Mouse (Mus musculus) left cerebral cortex, adult 9 months (tissue): ENCODE results near the gene Bmpr2.

Experiments used
- DNase-seq, 2 experiments: peaks; one replicate each; pipeline ENCODE4 v3.0.0; 2022; ENCODE audit warnings: low spot score in 2 of 2

Bmpr2 gene

DNA sequence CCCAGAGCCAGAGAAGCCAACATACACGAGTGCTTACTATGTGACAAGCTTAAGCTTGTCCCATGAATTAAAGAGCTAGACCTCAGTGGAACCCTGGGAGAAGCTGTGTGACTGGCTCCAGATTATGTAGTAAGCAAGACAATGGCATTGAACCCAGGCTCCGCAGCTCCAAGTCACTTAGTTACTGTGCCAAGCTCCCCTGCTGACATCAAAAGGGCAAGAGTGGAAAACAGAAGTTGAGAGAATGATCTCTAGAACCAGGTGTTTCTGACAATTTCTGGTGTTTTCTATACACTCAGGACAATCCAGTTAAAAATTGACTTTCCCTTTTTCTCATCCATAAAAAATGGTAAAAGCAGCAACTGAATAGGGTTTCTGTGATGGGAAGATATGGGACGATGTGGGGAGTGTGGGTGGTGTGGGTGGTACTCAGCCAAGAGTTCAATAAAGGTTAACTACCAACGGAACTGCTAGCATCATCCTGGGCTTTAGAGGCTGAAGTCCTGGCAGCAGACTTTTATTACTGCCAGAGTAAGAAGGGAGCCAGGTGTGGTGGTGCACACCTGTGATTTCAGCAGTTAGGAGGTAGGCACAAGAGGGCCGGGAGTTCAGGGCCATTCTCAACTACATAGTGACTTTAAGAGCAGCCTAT lies 134.1 kb downstream of the Bmpr2 start:
- DNase-seq: no peak

DNA sequence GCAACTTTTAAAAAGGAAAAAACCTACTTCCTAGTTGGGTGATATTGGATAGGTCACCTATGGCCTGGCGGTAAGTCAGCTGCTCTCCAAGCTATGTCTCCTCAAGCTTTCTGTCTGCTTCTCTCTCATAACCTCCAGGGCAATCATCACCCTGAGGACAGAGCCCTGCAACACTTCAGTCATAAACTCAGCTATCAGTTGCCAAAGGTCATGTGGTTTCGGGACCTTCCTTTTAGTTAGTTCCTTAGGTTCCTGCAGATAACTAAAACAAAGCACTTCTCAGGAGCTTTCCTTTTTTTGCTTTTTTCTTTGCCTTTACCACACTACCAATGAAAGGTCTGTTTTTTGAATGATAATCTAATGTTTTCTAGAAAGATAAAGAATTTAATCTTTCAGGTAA lies 136.5 kb downstream of the Bmpr2 start:
- no peak for DNase-seq

DNA sequence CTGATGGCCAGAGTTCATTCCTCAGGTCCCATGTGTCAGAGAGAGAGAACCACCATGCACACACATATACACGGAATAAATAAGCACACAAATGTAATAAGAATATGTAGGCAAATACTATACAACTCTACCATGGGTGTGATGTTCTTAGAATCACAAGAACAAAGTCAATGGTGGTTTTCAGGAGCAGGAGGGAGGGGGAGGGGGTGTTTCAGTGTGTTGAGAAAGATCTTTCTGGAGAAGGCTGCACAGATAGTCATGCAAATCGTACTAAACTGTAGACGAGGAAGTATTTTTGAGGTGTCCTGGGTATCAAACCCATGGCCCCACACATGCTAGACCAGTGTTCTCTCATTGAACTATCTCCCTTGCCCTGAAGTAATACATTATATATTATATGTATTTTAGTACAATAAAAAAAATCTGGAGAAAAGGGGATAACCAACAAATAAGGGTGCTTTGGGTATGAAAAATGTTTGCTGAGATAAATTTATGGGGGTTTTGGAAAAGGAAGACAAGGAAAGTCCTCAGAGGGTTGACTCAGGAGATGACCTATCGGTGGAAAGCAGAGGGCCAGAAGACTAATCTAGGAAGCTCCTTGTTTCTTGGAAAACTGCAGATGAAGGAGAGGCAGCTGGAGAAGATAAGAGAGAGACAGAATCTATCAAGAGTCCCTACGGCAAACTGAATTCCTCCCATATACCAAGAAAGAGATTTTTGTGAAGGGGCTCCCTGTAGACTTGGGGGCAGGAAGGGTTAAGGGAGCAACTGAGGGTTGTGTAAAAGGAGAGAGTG lies 138.1 kb downstream of the Bmpr2 start:
- DNase-seq: no peak

- DNase-seq: no peak
Observed at GRCm38 (mm10) chr1:59902634-59903033, 139.4 kb downstream of the Bmpr2 start.

GRCm38 (mm10) chr1:59904630-59905295 lies 141.6 kb downstream of the Bmpr2 start:
- DNase-seq: no peak

GRCm38 (mm10) chr1:59905916-59906315 lies 142.7 kb downstream of the Bmpr2 start:
- no peak for DNase-seq

DNA sequence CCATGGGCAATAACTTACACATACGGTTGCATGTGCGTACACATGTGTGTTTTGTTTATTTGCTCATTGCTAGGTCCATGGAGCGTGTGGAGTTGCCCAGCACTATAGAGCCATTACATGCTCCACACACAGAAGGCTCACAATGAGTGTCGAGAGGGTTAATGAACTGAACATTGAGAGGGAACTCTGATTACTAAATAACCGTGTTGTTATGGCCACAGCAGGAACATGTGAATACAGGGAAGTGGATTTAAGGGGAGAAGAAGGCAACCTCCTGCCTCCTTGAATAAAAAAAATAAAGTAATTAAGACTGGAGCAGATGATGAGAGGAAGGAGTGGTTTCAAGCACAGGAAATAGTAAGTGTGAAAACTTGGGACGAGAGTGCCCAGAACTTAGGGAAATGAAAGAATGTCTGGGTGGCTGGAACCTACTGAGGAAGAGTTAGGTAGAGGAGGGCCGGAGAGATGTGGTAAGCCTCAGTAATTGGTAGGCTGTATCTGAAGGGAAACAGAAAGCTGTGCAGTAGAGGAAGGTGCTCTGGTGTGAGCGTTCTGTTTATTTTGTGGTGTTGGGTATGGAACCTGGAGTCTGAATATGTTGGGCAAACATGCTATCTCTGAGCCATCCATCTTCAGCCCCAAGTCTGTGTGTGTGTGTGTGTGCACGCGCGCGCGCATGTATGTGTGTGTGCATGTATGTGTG lies 143.8 kb downstream of the Bmpr2 start:
- DNase-seq: no peak

- no peak for DNase-seq
Observed at GRCm38 (mm10) chr1:59907700-59908099, 144.5 kb downstream of the Bmpr2 start.

- no peak for DNase-seq
Observed at GRCm38 (mm10) chr1:59910941-59911340, 147.7 kb downstream of the Bmpr2 start.

- peak; percentile 95 to 98 for DNase-seq
Observed at GRCm38 (mm10) chr1:59912413-59913157, 149.4 kb downstream of the Bmpr2 start, which contains the start of gene Fam117b. Gene Fam117b (plus strand): TSS chr1:59913006.

GRCm38 (mm10) chr1:59913195-59913868 lies 150.1 kb downstream of the Bmpr2 start:
- DNase-seq: peak; percentile 40 to 62

GRCm38 (mm10) chr1:59913869-59914225 lies 150.6 kb downstream of the Bmpr2 start:
- peak; percentile 45 to 55 for DNase-seq

GRCm38 (mm10) chr1:59914799-59915198 lies 151.6 kb downstream of the Bmpr2 start:
- DNase-seq: no peak

DNA sequence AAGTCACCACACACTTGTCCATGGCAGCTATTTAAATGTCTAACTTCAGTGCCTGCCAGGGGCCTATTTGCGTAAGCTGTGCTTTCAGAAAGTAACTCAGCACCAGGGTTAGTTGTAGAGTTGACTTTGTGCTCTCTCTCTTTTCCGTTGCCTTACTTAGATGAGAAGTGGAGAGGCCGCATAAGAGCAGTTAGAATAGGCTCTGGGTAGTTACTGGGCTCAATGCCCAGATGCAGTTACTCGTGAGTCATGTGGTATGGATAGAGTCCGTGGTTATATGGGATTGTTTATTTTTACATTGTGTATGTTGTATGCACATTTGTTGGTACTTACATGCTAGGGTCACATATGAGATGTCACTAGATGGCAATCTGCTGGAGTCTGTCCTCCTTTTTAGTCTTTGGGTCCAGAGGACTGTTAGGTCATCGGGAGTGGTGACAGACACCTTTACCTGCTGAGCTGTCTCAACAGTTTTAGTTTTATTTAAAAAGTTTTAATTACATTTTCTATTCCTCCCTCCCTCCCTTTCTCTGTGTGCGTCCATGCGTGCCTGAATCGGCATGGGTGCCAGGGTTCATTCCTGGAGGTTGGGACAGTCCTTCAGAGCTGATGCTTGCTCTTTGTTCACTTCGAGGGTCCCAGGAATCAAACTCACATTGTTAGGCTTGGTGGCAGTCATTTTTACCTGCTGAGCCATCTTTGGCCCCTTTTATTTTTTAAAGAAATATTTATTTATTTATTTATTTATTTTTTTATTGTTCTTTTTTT lies 152.8 kb downstream of the Bmpr2 start:
- DNase-seq: no peak

DNA sequence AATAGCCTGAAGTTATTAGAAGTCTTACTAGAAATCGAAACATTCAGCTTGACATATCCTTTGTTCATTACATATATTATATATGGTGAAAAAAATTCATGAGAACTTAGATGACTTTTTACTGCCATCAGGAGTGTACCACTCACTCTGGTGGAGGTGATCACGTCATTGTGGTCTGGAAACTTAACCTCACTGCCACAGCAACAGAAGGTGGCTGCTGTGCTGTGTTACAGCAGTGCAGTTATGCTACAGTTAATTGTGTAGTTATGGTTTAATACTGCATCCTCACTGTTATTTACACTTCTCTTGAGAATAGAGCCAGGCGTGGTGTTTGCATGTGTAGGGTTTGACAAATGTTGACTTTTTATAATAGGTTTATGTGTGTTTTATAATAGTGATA lies 154.2 kb downstream of the Bmpr2 start:
- no peak for DNase-seq

DNA sequence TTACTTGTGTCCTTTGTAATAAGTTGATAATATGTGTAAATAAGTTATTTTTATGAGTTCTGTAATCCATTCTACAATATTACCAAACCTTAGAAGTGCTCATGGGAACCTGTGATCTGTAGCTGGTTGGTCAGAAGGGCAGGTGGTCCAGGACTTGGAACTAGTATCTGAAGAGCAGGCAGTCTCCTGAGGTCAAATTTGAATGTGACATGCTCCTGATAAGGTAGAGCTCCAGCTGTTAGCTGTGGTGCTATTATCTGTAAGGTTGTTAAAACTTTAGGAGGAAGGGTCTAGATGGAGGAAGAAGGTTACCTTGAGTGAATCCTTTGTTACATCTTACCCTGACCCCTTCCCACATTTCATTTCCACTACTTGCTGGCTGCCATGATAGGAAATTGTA lies 154.9 kb downstream of the Bmpr2 start:
- DNase-seq: no peak

DNA sequence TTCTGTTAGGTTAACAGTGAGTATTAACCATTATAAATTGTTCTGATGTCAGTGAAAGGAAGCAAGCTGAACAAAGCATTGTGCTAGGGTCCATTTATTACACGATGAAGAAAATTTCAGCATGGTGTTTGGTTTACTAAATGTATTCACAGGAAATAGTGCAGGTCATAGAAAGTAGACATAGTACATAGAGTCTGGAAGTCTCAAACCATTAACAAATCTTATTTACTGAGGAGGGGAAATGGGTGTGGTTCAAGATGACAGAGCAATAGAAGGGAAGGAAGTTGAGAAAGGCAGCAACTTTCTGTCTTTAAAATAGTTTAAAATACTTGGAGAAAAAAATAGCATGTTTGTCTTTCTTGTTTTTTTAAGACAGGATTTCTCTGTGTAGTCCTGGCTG lies 160.0 kb downstream of the Bmpr2 start:
- no peak for DNase-seq

GRCm38 (mm10) chr1:59923673-59924072 lies 160.5 kb downstream of the Bmpr2 start:
- DNase-seq: no peak

DNA sequence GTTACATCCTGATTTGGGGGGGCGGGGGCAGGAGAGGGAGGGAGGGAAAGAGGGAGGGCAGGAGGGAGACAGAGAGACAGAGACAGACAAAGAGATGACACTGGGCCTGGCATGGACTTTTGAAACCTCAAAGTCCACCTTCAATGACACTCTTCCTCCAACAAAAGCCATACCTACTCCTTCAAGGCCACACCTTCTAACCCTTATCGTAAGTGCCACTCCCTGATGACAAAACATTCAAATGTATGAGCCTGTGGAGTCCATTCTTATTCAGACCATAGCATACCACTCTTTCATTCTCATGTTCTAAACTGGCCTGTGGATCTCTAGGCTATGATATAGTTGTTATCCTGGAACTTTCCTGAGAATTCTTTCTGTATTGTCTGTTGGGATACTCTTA lies 161.2 kb downstream of the Bmpr2 start:
- no peak for DNase-seq

GRCm38 (mm10) chr1:59926021-59926672 lies 162.9 kb downstream of the Bmpr2 start:
- no peak for DNase-seq
